Mouse (Mus musculus): ENCODE results near the gene Olfr102. TPM values are rescaled to one million over a fixed set of nuclear protein-coding genes. Genes with fewer than 3 reads are reported as not detected.

The Olfr102 gene
- not detected in 2 replicates for total RNA-seq (2014; fragmentation: Nextera tagmentation)
- total RNA-seq (2017), result not detected in 2 replicates

- no peak for ATAC-seq (replicated peaks; ENCODE audit: low FRiP score, low TSS enrichment, poor library complexity, severe bottlenecking)
Observed at GRCm38 (mm10) chr17:37316954-37317353, at the start of gene Olfr102. TSS of gene Olfr102 (minus strand) at chr17:37317054.

DNA sequence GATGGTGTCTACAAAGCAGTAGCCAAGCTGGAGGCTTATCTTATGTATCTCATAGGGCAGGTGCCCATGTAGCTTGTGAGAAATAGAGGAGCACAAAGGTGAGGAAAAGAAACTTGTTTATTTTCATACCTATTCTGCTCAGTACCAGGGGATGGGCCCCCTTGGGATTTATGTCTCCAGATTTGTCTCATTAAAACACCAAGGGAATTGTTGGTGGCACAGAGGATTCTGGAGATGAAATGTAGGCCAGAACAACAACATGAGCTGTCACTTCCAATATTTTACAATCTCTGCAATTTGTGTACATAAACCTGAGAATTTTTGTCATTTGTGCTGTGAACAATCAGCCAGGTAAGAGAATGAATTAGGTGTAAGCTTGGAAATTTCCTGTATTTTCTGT is 42.4 kb upstream of the Olfr102 start, which contains the start of gene Olfr104-ps:
Gene Olfr104-ps, plus strand, starts transcription at position 301 of the 400 bp plus-strand sequence.
- ATAC-seq (replicated peaks; ENCODE audit: low FRiP score, low TSS enrichment, poor library complexity, severe bottlenecking), result no peak

DNA sequence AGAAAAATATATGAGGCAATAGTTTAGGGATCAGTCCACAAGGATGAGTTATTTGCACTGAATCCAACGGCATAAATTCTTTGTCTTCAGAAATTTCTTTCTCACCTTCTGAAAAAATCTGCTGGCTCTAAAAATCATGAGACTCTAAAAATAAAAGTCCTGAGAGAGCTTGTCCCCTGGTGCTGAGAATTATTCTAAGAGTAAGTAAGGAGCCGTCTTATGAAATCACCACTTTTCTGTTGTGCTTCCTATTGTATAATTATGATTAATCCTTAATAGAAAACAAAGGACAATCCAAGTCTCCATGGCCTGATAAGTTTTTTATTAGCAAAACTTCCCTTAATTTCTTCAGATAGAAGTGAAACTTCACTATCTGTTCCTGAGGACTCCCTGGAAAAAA is 22.7 kb upstream of the Olfr102 start, which contains the start of gene Olfr103:
Gene Olfr103, minus strand, starts transcription at position 101 of the 400 bp plus-strand sequence.
- no peak for ATAC-seq (replicated peaks; ENCODE audit: low FRiP score, low TSS enrichment, poor library complexity, severe bottlenecking)

DNA sequence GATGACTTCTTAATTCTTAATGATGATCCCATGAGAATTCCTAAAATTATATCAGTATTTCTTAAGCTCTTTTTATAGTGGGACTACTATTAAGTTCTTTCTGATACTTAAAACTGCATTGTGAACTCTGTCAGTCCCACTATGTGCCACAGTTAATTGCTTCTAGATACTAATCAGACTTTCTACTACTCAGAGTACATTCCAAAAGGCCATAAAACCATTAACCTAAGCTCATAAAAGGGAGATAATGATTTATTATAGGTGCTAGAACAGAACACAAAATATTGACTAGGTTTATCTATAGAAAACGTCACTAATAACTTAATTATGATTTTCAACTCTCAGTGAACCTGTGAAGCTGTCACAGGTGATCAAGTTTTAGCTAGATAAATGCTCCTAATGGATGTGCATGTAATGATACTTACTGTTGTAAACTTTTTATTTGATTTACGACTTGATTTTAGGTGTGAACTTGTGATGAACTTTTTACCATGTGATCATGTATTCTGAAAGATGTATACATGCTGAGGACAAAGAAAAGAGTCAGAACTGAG is 6.6 kb downstream of the Olfr102 start:
- no peak for ATAC-seq (replicated peaks; ENCODE audit: low FRiP score, low TSS enrichment, poor library complexity, severe bottlenecking)

- no peak for ATAC-seq (replicated peaks; ENCODE audit: low FRiP score, low TSS enrichment, poor library complexity, severe bottlenecking)
Observed at GRCm38 (mm10) chr17:37308483-37308882, 8.4 kb downstream of the Olfr102 start.

- no peak for ATAC-seq (replicated peaks; ENCODE audit: low FRiP score, low TSS enrichment, poor library complexity, severe bottlenecking)
Observed at GRCm38 (mm10) chr17:37304213-37304612, 12.6 kb downstream of the Olfr102 start, which contains the start of gene Olfr101. TSS of gene Olfr101 (minus strand) at chr17:37304313.

- ATAC-seq (replicated peaks; ENCODE audit: low FRiP score, low TSS enrichment, poor library complexity, severe bottlenecking), result no peak
Observed at GRCm38 (mm10) chr17:37283360-37283759, 33.5 kb downstream of the Olfr102 start, which contains the start of gene Olfr99. TSS of gene Olfr99 (minus strand) at chr17:37283460.

DNA sequence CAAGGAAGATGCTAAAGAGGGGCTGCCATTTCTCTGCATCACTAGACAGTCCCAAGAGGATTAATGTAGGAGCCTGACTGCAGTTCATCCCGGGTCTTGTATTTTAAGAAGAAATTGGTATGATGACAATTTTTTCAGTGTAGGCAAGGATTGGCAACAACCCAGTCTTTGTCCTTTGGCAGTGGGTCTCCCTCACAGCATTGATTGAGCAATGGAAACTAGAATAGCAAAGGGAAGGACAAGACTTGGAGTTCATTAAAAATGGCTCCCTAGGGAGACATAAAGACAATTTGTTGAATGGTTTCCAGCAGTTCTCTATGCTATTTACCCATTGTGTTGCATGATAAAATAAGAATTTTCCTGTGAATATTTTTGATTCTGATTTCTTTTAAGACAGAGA is 36.5 kb downstream of the Olfr102 start:
- ATAC-seq (replicated peaks; ENCODE audit: low FRiP score, low TSS enrichment, poor library complexity, severe bottlenecking), result no peak

GRCm38 (mm10) chr17:37276573-37276972 is 40.3 kb downstream of the Olfr102 start:
- no peak for ATAC-seq (replicated peaks; ENCODE audit: low FRiP score, low TSS enrichment, poor library complexity, severe bottlenecking)

DNA sequence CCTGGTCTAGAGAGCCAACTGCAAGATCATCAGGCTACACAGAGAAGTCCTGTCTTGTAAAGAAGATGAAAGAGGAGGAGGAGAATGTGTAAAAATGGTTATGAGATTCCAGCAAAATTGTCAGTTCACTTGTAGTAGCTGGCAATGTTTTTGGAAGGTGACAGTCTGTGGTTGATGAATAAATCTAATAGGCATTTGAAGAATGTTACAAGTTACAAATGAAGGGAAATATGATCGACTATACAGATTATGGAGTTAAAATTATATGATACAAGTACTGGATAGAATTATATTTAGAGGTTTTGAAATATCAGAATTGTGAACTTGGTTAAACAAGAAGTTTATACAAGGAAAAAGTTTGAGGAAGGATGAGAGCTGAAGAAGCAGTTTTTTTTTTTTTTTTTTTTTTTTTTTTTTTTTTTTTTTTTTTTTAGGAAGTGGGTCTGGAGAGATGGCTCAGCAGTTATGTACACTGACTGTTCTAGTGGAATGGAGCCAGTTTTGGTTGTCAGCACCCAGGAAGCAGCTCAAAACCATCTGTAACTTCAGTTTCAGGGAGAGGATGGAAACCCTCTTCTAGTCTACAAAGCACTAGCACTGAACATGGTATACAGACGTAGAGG is 41.1 kb downstream of the Olfr102 start:
- ATAC-seq (replicated peaks; ENCODE audit: low FRiP score, low TSS enrichment, poor library complexity, severe bottlenecking), result no peak

GRCm38 (mm10) chr17:37270702-37271092 is 46.2 kb downstream of the Olfr102 start:
- peak; percentile 82 for ATAC-seq (replicated peaks; ENCODE audit: low FRiP score, low TSS enrichment, poor library complexity, severe bottlenecking)

- ATAC-seq (replicated peaks; ENCODE audit: low FRiP score, low TSS enrichment, poor library complexity, severe bottlenecking), result peak; percentile 94
Observed at GRCm38 (mm10) chr17:37270058-37270701, 46.7 kb downstream of the Olfr102 start, which contains the start of gene H2-M3. TSS of gene H2-M3 (plus strand) at chr17:37270220.

DNA sequence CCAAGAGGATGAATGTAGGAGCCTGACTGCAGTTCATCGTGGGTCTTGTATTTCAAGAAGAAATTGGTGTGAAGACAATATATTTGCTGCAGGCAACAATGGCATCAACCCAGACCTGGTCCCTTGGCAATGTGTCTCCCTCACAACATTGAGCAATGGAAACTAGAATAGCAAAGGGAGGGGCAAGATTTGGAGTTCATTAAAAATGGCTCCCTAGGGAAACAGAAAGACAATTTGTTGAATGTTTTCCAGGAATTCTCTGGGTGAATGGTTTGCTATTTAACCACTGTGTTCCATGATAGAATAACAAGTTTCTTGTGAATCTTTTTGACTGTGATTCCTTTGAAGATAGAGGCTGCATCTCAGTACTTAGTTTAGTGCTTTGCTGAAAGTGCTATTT is 53.2 kb downstream of the Olfr102 start, which contains the start of gene Olfr98:
Gene Olfr98, minus strand, starts transcription at position 124 of the 400 bp plus-strand sequence.
- ATAC-seq (replicated peaks; ENCODE audit: low FRiP score, low TSS enrichment, poor library complexity, severe bottlenecking), result no peak

Other genes starting within 250 kb of the Olfr102 start
- not detected in 2 replicates for gene Olfr90, start 228.6 kb downstream of the Olfr102 start, total RNA-seq (2014; fragmentation: Nextera tagmentation)
- not detected in 2 replicates for gene Olfr90, start 228.6 kb downstream of the Olfr102 start, total RNA-seq (2017)
- not detected in 2 replicates for gene Olfr91, start 218.8 kb downstream of the Olfr102 start, total RNA-seq (2014; fragmentation: Nextera tagmentation)
- not detected in 2 replicates for gene Olfr91, start 218.8 kb downstream of the Olfr102 start, total RNA-seq (2017)
- not detected in 2 replicates for gene Olfr92, start 197.0 kb downstream of the Olfr102 start, total RNA-seq (2014; fragmentation: Nextera tagmentation)
- not detected in 2 replicates for gene Olfr92, start 197.0 kb downstream of the Olfr102 start, total RNA-seq (2017)
- gene Olfr93, start 155.6 kb downstream of the Olfr102 start, total RNA-seq (2014; fragmentation: Nextera tagmentation), result not detected in 2 replicates
- gene Olfr93, start 155.6 kb downstream of the Olfr102 start, total RNA-seq (2017), result not detected in 2 replicates
- gene Ubd, start 123.2 kb downstream of the Olfr102 start, total RNA-seq (2014; fragmentation: Nextera tagmentation), result not detected in 2 replicates
- gene Ubd, start 123.2 kb downstream of the Olfr102 start, total RNA-seq (2017), result 0.88 TPM in 1 of 2 replicates, not detected in the other
- not detected in 2 replicates for gene Olfr94, start 116.1 kb downstream of the Olfr102 start, total RNA-seq (2014; fragmentation: Nextera tagmentation)
- gene Olfr94, start 116.1 kb downstream of the Olfr102 start, total RNA-seq (2017), result not detected in 2 replicates
- gene Olfr95, start 103.9 kb downstream of the Olfr102 start, total RNA-seq (2014; fragmentation: Nextera tagmentation), result not detected in 2 replicates
- not detected in 2 replicates for gene Olfr95, start 103.9 kb downstream of the Olfr102 start, total RNA-seq (2017)
- gene Olfr96, start 96.9 kb downstream of the Olfr102 start, total RNA-seq (2014; fragmentation: Nextera tagmentation), result not detected in 2 replicates
- gene Olfr96, start 96.9 kb downstream of the Olfr102 start, total RNA-seq (2017), result not detected in 2 replicates
- gene Olfr97, start 79.7 kb downstream of the Olfr102 start, total RNA-seq (2014; fragmentation: Nextera tagmentation), result not detected in 2 replicates
- gene Olfr97, start 79.7 kb downstream of the Olfr102 start, total RNA-seq (2017), result not detected in 2 replicates
- gene Olfr98, start 53.3 kb downstream of the Olfr102 start, total RNA-seq (2014; fragmentation: Nextera tagmentation), result not detected in 2 replicates
- not detected in 2 replicates for gene Olfr98, start 53.3 kb downstream of the Olfr102 start, total RNA-seq (2017)
- 5.7 and 6.3 TPM in 2 replicates for gene H2-M3, start 46.8 kb downstream of the Olfr102 start, total RNA-seq (2014; fragmentation: Nextera tagmentation)
- gene H2-M3, start 46.8 kb downstream of the Olfr102 start, total RNA-seq (2017), result 3.8 and 9.0 TPM in 2 replicates
- gene Olfr99, start 33.6 kb downstream of the Olfr102 start, total RNA-seq (2014; fragmentation: Nextera tagmentation), result not detected in 2 replicates
- gene Olfr99, start 33.6 kb downstream of the Olfr102 start, total RNA-seq (2017), result not detected in 2 replicates
- gene Olfr101, start 12.7 kb downstream of the Olfr102 start, total RNA-seq (2014; fragmentation: Nextera tagmentation), result not detected in 2 replicates
- not detected in 2 replicates for gene Olfr101, start 12.7 kb downstream of the Olfr102 start, total RNA-seq (2017)
- not detected in 2 replicates for gene Olfr103, start 22.6 kb upstream of the Olfr102 start, total RNA-seq (2014; fragmentation: Nextera tagmentation)
- gene Olfr103, start 22.6 kb upstream of the Olfr102 start, total RNA-seq (2017), result not detected in 2 replicates
- gene Olfr104-ps, start 42.5 kb upstream of the Olfr102 start, total RNA-seq (2014; fragmentation: Nextera tagmentation), result not detected in 2 replicates
- not detected in 2 replicates for gene Olfr104-ps, start 42.5 kb upstream of the Olfr102 start, total RNA-seq (2017)
- gene Olfr105-ps, start 62.0 kb upstream of the Olfr102 start, total RNA-seq (2014; fragmentation: Nextera tagmentation), result not detected in 2 replicates
- not detected in 2 replicates for gene Olfr105-ps, start 62.0 kb upstream of the Olfr102 start, total RNA-seq (2017)
- not detected in 2 replicates for gene Olfr106-ps, start 73.3 kb upstream of the Olfr102 start, total RNA-seq (2014; fragmentation: Nextera tagmentation)
- gene Olfr106-ps, start 73.3 kb upstream of the Olfr102 start, total RNA-seq (2017), result not detected in 2 replicates
- not detected in 2 replicates for gene Olfr107, start 82.2 kb upstream of the Olfr102 start, total RNA-seq (2014; fragmentation: Nextera tagmentation)
- not detected in 2 replicates for gene Olfr107, start 82.2 kb upstream of the Olfr102 start, total RNA-seq (2017)
- not detected in 2 replicates for gene Olfr108, start 128.4 kb upstream of the Olfr102 start, total RNA-seq (2014; fragmentation: Nextera tagmentation)
- gene Olfr108, start 128.4 kb upstream of the Olfr102 start, total RNA-seq (2017), result not detected in 2 replicates
- gene Olfr109, start 141.9 kb upstream of the Olfr102 start, total RNA-seq (2014; fragmentation: Nextera tagmentation), result not detected in 2 replicates
- not detected in 2 replicates for gene Olfr109, start 141.9 kb upstream of the Olfr102 start, total RNA-seq (2017)
- gene H2-M2, start 166.5 kb upstream of the Olfr102 start, total RNA-seq (2014; fragmentation: Nextera tagmentation), result not detected in 2 replicates
- not detected in 2 replicates for gene H2-M2, start 166.5 kb upstream of the Olfr102 start, total RNA-seq (2017)
- not detected in 2 replicates for gene Olfr110, start 175.4 kb upstream of the Olfr102 start, total RNA-seq (2014; fragmentation: Nextera tagmentation)
- gene Olfr110, start 175.4 kb upstream of the Olfr102 start, total RNA-seq (2017), result not detected in 2 replicates
- gene Olfr111, start 191.0 kb upstream of the Olfr102 start, total RNA-seq (2014; fragmentation: Nextera tagmentation), result not detected in 2 replicates
- gene Olfr111, start 191.0 kb upstream of the Olfr102 start, total RNA-seq (2017), result not detected in 2 replicates

All from megakaryocyte-erythroid progenitor cell, adult 5-6 weeks (primary cell).